Mouse (Mus musculus): Measurements from ENCODE around the gene Arih2. TPM values are rescaled to one million over a fixed set of nuclear protein-coding genes. Genes with fewer than 3 reads are reported as not detected.
"Not testable (repeated sequence)": the region's sequence is repeated elsewhere in the genome, so short reads cannot be mapped to it uniquely, and the experiment has no call there.

Gene Arih2
- total RNA-seq (2021) = 10 to 100 TPM; 80.1 to 80.7 TPM
- long read RNA-seq, experiment 1, transcript Arih2-208 (1 exons, 3,664 nt) = minor isoform, 5 of 41 reads
- long read RNA-seq, experiment 1, transcript Arih2-201 (16 exons, 3,924 nt) = major isoform, 16 of 41 reads
- long read RNA-seq, experiment 1, partial matches to known transcripts = 3 of 41 reads
- long read RNA-seq, experiment 1, other reads (novel, unspliced or antisense) = 17 of 41 reads
- long read RNA-seq, experiment 2, transcript Arih2-201 (16 exons, 3,924 nt) = major isoform, 24 of 67 reads
- long read RNA-seq, experiment 2, transcript Arih2-208 (1 exons, 3,664 nt) = minor isoform, 11 of 67 reads
- long read RNA-seq, experiment 2, partial matches to known transcripts = 13 of 67 reads
- long read RNA-seq, experiment 2, other reads (novel, unspliced or antisense) = 19 of 67 reads

DNA sequence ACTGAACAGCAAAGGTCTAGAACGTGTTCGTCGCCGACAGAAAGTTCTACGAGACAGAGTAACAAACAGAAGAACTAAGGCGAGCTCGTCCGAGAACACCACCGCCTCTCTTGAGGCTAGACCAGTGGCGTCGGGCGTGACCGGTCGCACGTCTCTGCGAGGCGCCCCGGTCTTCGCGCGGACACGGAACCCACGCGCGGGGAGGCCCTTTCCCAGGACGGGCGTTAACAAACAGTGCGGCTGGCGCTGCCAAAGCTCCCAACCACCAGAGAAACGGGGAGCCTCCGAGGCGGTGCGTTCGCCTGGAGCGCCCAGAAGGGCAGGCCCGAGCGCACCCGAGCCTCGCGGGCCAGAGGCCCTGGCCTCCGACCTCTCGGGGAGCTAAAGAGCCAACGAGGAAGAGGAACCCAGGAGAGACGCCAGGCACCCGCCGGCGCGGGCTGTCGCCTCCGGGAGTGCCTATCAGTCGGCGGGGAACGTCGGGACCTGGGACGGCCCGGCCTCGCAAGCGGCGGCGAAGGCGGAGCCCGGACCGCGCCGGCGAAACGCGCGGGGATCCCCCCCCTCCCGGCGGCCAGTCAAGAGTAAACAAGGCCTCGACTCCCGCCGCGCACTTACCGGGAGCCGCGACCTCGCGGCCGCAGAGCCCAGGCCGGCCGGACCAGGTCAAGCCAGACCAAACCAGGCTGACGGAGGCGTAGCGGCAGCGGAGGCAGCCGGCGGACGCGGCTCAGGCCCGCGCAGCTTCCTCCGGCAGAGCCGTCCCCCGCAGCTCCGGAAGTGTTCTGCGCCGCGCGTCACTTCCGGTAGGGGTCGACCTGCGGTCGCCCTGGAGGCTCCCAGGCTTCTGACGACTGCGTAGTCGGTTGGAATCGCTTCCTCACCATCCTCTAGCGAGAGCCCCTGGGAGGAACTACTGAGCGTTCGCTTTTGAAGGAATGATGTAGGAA lies at the start of gene Arih2:
Gene Arih2 (minus strand): TSS at position 776 of the 950 bp plus-strand sequence.
- DNase-seq (ENCODE audit: low spot score in 2 of 2) = peak; percentile 76

GRCm38 (mm10) chr9:108694533-108694932 lies 45.3 kb upstream of the Arih2 start:
- DNase-seq (ENCODE audit: low spot score in 2 of 2) = no peak

- DNase-seq (ENCODE audit: low spot score in 2 of 2) = no peak
Measured at GRCm38 (mm10) chr9:108693946-108694345, 44.8 kb upstream of the Arih2 start.

DNA sequence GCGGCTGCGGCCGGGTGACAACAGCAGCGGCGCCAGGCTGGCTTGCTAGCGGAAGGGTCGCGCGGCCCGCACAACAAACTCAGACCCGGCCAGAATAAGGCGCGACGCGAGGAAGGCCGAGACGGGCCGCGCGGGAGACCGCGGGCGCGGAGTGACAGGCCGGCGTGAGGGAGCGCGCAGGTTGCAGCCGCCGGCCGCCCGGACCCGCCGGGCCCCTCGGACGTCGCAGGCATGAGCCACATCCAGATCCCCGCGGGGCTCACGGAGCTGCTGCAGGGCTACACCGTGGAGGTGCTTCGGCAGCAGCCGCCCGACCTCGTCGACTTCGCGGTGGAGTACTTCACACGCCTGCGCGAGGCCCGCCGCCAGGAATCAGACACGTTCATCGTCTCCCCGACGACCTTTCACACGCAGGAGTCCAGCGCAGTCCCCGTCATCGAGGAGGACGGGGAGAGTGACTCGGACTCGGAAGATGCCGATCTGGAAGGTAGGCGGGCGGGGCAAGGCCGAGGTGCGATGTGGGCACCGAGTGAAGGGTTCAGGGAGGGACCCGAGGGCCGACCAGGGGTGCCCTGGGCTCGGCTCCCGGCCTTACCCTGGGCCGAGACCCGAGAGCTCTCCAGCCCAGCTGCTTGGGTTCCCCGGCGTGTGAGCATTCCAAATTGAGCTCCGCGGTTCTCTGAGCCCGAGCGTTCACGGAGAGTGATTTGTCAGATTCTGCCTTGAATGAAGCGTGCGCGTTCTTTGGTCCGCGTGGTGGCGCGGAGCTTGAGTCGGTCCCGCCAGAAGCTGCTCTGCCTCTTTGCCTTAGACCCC lies 43.2 kb upstream of the Arih2 start:
- peak; percentile 28 to 31 for DNase-seq (ENCODE audit: low spot score in 2 of 2)

DNA sequence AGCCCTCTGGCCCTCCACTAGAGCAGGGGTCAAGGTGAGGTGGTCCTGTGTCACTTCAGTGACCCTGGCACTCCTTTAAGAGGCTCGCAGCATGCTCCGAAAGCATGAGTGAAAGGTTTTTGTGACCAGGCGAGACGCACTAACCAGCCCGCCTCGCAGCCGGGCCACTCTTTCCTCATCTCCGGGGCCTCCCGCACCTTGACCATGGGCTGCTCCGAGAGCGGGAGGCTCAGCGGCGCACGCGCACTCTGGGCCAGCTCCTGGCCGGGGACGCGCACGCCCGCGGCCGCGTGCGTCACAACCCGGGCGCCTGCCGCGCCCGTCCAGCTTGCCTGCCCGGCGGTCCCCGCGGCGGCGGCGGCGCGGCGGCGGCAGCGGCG lies 42.6 kb upstream of the Arih2 start:
- DNase-seq (ENCODE audit: low spot score in 2 of 2) = peak; percentile 75 to 88

GRCm38 (mm10) chr9:108691371-108691770 lies 42.2 kb upstream of the Arih2 start:
- no peak for DNase-seq (ENCODE audit: low spot score in 2 of 2)

DNA sequence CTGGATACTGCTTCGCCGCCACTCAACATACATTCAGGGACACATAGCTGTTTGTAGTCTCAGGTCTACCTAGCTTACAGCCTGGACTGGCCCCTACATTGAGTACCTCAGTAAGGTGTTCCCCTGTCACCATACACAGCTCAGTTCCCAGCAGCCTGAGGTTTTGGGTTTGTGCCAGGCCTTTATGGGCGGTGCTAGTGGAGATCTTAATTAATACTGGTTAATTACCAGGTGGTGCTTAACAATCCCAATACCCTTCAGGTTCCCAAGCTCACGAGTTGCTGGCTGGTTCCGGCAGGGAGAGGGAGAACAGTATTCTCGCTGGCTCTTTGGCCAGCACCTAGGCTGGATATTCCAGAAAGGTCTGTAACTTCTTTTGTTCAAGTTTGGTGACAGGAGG lies 41.7 kb upstream of the Arih2 start:
- no peak for DNase-seq (ENCODE audit: low spot score in 2 of 2)

- DNase-seq (ENCODE audit: low spot score in 2 of 2) = no peak
Measured at GRCm38 (mm10) chr9:108689993-108690392, 40.8 kb upstream of the Arih2 start.

- no peak for DNase-seq (ENCODE audit: low spot score in 2 of 2)
Measured at GRCm38 (mm10) chr9:108689106-108689505, 39.9 kb upstream of the Arih2 start, which contains the start of gene Prkar2a. TSS of gene Prkar2a (plus strand) at chr9:108689314.

DNA sequence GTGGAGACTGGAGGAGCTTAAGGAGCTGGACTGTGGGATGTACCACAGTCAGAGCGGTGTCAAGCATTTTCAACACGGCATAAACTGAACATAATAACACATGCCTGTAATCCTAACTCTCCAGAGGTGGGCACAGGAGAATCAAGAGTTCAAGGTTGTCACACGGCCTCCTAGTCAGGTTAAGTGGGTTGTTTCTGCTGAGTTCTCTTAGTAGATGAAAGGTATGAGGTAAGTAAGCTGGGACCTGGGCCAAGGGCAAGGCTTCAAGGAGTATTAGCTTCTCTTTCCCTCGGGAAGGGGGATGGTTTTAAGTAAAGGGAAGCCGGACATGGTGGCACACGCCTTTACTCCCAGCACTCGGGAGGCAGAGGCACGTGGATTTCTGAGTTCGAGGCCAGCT lies 39.3 kb upstream of the Arih2 start:
- no peak for DNase-seq (ENCODE audit: low spot score in 2 of 2)

DNA sequence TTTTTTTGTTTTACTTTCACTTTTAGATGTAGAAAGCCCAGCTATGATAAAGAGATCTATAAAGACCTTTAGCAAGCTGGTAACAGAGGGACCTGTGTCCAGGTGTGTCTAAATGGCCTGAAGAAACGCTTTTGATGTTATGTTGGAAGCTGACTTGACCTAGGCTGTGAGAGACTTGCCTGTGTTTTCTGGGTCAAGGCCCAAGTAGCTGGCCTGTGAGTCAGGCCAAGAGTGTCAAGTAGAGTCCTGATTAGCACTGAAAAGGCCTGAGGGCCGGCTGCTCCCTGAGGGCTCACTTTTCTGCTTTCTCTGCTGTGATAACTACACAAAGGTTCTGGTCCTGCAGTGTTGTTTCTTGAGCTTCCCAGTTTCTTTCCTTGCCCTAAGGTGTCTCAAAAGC lies 38.5 kb upstream of the Arih2 start:
- DNase-seq (ENCODE audit: low spot score in 2 of 2) = no peak

DNA sequence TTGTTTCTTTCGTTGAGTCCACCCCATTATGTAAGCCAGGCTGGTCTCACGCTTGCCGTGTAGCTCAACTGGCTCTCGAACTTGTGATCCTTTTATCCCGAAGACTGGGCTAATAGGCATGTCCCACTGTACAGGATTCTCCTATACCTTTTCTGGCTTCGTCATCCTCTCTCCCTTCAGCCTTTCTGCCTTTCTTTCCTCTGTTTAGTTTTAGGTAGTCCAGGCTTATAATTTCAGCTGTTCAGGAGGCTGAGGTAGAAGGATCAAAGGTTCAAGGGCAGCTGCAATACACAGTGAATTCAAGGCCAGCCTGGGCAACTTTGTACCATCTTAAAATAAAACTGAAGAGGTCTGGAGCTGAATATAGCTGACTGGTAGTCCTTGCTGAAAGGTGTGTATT lies 38.0 kb upstream of the Arih2 start:
- no peak for DNase-seq (ENCODE audit: low spot score in 2 of 2)

DNA sequence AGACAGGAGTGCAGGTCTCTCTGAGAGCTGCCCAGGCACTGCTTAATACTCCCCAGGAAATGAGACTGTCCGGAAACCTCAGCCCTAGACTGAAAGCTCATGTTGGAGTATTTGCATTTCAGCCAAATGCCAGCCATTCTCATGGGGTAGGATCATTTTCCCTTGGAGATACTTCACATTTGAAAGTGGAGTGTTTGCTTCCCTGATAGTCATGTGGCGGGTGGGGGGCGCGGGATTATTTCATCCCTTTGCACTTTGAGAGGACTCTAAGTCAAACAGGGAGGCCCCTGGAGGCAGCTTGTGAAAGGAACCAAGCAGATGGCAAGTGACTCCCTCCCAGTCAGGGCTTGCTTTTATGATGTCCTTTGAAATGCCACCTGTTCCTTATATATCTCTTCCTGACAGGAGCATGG lies 37.3 kb upstream of the Arih2 start:
- no peak for DNase-seq (ENCODE audit: low spot score in 2 of 2)

DNA sequence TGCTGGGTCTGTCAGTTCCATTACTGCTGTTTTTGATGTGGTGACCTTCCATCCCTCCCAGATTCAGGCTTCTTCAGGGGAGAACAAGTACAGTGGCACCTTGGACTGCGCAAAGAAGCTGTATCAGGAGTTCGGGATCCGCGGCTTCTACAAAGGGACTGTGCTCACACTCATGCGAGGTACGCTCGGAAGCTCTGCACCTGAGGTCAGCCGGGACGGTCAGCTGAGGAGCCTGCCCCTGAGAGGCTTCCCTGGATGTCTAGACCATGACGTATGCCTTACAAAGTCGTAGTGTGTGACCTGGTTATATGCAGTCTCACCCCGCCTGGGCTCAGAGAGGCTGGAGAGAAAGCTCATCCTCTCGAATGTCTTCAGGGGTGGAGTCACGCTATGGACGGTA lies 30.8 kb upstream of the Arih2 start:
- DNase-seq (ENCODE audit: low spot score in 2 of 2) = no peak

DNA sequence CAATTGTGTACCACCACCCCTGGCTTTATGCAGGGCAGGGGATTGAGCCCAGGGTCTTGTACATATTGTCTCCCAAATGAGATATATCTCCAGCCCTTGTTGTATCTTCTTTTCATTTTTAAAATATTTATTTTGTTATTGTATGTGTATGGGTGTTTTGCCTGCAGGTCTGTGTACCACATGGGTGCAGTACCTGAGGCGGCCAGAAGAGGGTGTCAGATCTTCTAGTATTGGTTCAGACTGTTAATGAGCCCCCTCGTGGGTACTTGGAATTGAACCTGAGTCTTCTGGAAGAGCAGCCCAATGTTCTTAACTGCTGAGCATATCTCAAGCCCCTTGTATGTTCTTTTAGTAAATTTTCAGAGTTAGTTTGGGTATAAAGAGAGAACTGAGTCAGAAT lies 24.0 kb upstream of the Arih2 start:
- DNase-seq (ENCODE audit: low spot score in 2 of 2) = no peak

DNA sequence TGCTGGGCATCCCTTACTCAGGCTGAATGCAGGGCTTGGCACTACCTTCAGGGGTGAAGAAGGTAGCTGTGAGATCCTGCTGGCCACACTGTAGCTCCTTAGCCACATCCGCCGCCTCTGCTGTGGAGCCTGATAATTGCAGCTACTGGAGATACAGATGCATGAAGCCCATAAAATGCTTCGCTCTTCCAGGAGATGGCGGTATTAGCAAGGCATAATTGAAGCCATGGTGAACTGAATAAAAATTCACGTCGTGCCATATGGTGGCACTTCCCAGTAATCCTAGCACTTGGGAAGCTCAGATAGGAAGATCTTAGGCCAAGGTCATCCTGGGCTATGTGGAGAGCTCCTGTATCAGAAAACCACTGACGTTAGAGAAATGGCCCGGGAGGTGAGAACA lies 20.7 kb upstream of the Arih2 start:
- DNase-seq (ENCODE audit: low spot score in 2 of 2) = no peak

GRCm38 (mm10) chr9:108662660-108663059 lies 13.5 kb upstream of the Arih2 start:
- DNase-seq (ENCODE audit: low spot score in 2 of 2) = no peak

- DNase-seq (ENCODE audit: low spot score in 2 of 2) = peak; percentile 60 to 73
Measured at GRCm38 (mm10) chr9:108661677-108662612, 12.8 kb upstream of the Arih2 start, which contains the start of gene Slc25a20. TSS of gene Slc25a20 (plus strand) at chr9:108662088.

- not testable (repeated sequence) for DNase-seq (ENCODE audit: low spot score in 2 of 2)
Measured at GRCm38 (mm10) chr9:108655865-108656264, 6.7 kb upstream of the Arih2 start.

Measured in adrenal gland, postnatal 4 days (tissue).